Mouse (Mus musculus): ENCODE measurements around the gene Vmn2r56.
"Not testable (repeated sequence)": the region's sequence is repeated elsewhere in the genome, so short reads cannot be mapped to it uniquely, and the experiment has no call there.

The Vmn2r56 gene

DNA sequence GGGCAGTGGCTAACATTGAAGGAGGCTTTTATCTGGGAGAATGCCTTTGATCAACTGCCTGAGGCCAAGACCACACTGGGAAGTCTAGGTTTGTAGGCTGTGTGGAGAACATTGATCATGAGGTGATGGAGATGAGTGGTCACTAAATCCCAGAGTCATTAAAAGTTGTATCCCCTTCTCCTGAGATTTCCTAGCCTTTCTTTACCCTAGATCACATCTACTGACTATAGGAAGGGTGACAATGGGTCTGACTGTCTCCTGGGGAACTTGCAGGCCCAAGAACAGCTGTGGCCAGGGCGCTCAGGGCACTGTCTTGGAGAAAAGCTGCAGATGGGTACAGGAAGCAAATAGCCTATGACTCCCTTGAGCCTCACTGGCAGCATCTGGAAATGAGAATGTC, at the start of gene Vmn2r56:
Gene Vmn2r56 (minus strand): TSS at position 101 of the 400 bp plus-strand sequence.
- no peak for DNase-seq (ENCODE audit: low read depth)

- no peak for DNase-seq (ENCODE audit: low read depth)
Observed at GRCm38 (mm10) chr7:12780151-12780830, 45.5 kb upstream of the Vmn2r56 start.

DNA sequence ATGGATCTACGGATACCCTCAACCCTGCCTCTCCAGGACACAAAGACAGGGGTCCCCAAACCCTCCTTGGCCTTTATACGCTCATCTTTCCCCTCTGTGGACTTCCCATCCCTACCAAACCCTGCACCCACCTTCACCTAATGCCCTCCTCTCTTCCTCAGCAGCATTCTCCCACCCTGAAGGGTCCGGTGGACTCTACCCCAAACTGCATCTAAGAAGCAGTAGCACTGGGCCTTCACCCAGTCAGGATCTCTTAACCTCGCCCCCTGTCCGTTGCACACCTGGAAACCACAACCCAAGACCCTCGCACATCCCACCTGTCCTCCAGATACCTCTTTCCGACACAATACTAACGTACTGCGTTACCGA, 45.0 kb upstream of the Vmn2r56 start:
- DNase-seq (ENCODE audit: low read depth) = no peak

DNA sequence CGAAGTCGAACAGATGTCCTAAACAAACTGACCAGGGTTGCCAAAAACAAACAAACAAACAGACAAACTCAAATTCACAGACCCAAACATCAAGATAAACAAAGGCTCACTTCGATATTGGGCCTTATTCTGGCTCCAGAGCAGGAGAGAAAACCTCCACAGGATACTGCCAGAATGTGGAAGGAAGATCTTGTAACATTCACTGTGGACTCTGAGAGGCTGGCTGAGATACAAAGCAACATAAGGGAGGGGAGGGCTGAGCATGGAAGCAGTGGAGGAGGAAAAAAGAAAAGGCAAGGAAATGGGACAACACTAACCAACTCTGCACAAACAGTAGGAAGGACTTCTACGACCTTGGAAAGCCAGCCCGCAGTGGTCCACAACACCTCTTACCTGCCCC, 44.3 kb upstream of the Vmn2r56 start:
- no peak for DNase-seq (ENCODE audit: low read depth)

DNA sequence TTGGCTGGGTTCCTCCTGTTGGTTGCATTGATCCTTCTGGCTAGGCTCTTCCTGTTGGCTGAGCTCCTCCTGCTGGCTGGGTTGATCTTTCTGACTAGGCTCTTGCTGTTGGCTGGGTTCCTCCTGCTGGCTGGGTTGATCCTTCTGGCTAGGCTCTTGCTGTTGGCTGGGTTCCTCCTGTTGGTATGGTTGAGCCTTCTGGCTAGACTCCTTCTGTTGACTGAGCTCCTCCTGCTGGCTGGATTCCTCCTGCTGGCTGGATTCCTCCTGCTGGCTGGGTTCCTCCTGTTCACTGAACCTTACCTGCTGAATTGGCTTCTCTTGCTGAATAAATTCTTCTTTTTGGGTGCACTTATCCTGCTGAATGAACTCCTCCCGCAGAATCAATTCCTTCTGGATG, 39.8 kb upstream of the Vmn2r56 start:
- peak; percentile 17 for DNase-seq (ENCODE audit: low read depth)

GRCm38 (mm10) chr7:12774111-12774510, 39.3 kb upstream of the Vmn2r56 start:
- DNase-seq (ENCODE audit: low read depth) = peak; percentile 3

DNA sequence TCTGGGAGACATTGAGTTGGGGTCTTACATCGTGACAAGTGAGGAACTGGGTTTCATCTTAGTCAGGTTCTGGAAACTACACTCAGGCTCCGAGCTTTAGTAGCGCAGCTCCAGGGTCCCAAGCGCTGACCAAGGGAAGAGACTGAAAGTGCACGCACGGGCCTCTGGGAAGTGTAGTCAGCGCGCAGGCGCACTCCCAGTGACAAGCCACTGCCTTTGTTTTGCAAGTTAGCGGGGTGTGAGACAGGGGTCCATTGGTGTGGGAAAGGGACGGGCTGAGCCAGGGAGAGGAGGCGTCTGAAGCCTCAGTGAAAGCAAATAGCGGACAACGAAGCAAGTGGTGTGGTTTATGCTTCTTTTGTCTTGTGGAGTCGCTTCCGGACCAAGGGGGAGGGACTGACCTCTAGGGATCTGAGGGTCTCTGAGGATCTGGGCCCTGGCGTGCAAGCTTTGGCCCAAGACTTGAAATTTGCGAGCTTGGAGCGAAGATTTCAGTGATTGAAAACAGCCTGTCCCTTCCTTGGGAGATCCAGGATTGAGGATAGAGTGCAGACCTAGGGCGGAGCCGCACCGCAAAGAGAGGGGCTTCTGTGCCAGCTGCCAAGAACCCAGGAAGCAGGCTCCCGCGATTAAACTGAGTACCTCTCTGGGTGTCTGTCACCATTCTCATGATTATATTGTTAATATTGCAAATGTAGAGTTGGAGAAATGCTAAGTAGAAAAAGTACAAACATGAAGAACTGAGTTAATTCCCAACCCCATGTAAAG, 14.8 kb upstream of the Vmn2r56 start:
- DNase-seq (ENCODE audit: low read depth) = no peak

DNA sequence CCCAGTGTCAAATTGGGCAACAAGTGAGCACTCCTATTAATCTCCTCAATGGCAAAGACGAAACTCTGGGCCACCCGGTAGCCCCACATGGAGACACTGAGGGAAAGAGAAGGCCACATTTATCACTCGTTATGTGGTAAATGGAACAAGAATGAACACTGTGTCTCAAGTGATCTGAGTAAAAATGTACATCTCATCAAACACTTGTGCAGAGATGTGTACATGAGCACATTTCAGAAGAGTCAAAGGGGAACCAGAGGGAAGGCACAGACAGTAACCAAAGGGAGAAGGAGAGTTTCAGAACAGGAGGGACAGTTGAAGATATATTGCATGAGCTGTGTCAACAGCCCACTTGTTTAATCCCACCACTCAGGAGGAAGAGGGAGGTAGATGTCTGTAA, 49.9 kb downstream of the Vmn2r56 start, which contains the start of gene Vmn2r55:
Gene Vmn2r55 (minus strand): TSS at position 101 of the 400 bp plus-strand sequence.
- not testable (repeated sequence) for DNase-seq (ENCODE audit: low read depth)

- DNase-seq (ENCODE audit: low read depth) = not testable (repeated sequence)
Observed at GRCm38 (mm10) chr7:12640219-12640618, 94.6 kb downstream of the Vmn2r56 start, which contains the start of gene Vmn2r54. Gene Vmn2r54 (minus strand): TSS chr7:12640319.
